In genomic region chr2:75981440-75982081, GRCm38 (mm10) we compare ENCODE assay signal across 8 mouse cellular contexts. TPM values are rescaled to one million over a fixed set of nuclear protein-coding genes. Genes with fewer than 3 reads are reported as not detected.
DNase-seq lines count a peak whose midpoint lies in the region; ATAC-seq and TF ChIP-seq lines count a peak whose summit lies in the region.
"Not testable (repeated sequence)": the region's sequence is repeated elsewhere in the genome, so short reads cannot be mapped to it uniquely, and the experiment has no call there.

Gene Ttc30a1, minus strand, starts transcription at chr2:75981967.

- peak; percentile 46; the same call in 1 of the 2 replicates for TF ChIP-seq EP300 in lung, postnatal 0 days (IDR thresholded peaks at IDR 0.05)

- peak within 1 kb of the TSS; percentile 40 for H3K4me3 ChIP-seq in hindbrain, embryonic 14.5 days (replicated peaks; ENCODE audit: low read length)
- H3K4me3 ChIP-seq in lung, postnatal 0 days (ENCODE audit: low read depth, low read length) = peak within 1 kb of the TSS; percentile 52

- H3K4me1 ChIP-seq in hindbrain, embryonic 14.5 days (replicated peaks; ENCODE audit: control insufficient read depth, insufficient read depth, low read length); lung, postnatal 0 days (ENCODE audit: insufficient read depth, low read depth, low read length): not testable (repeated sequence)

- not testable (repeated sequence) for TF ChIP-seq CTCF in lung, postnatal 0 days (IDR thresholded peaks at IDR 0.05)

- peak within 1 kb of the TSS; percentile 64 for H3K4me2 ChIP-seq in hindbrain, embryonic 14.5 days (replicated peaks)
- peak within 1 kb of the TSS; percentile 56 for H3K4me2 ChIP-seq in lung, postnatal 0 days (replicated peaks; ENCODE audit: low read depth, low read length)

- DNase-seq in WW6 (ENCODE audit: low read depth, low spot score) = peak; percentile 73
- peak; percentile 81 to 83 for DNase-seq in cerebellum, postnatal 25 days
- DNase-seq in frontal cortex, postnatal 36 days (ENCODE audit: low spot score in 2 of 2) = peak; percentile 76 to 86
- peak; percentile 90 for DNase-seq in hindbrain, embryonic 14.5 days (ENCODE audit: low spot score)
- DNase-seq in layer of hippocampus, postnatal 14 days (ENCODE audit: low spot score in 2 of 2) = peak; percentile 83 to 88
- peak; percentile 92 for DNase-seq in lung, postnatal 0 days (ENCODE audit: low spot score)
- DNase-seq in ovary, adult 18-20 months (ENCODE audit: low spot score) = peak; percentile 49
- DNase-seq in thymus, adult 18-20 months = peak; percentile 47 to 63

- ATAC-seq in hindbrain, embryonic 14.5 days (ENCODE audit: low FRiP score) = peak; percentile 68
- peak; percentile 77 for ATAC-seq in lung, postnatal 0 days

- H3K27ac ChIP-seq in hindbrain, embryonic 14.5 days = 0 out of 2 replicates have a peak within 1 kb of the TSS, but pooled peaks have one; percentile 33
- H3K27ac ChIP-seq in lung, postnatal 0 days (ENCODE audit: low read length) = not testable (repeated sequence)

- H3K36me3 ChIP-seq in hindbrain, embryonic 14.5 days (replicated peaks; ENCODE audit: control insufficient read depth, insufficient read depth); lung, postnatal 0 days (ENCODE audit: insufficient read depth, low read length): not testable (repeated sequence)

- not testable (repeated sequence) for H3K9me3 ChIP-seq in hindbrain, embryonic 14.5 days (ENCODE audit: control insufficient read depth, low read length); lung, postnatal 0 days (ENCODE audit: low read length)

- H3K9ac ChIP-seq in hindbrain, embryonic 14.5 days = peak within 1 kb of the TSS; percentile 53
- not testable (repeated sequence) for H3K9ac ChIP-seq in lung, postnatal 0 days (replicated peaks; ENCODE audit: low read depth)

- not testable (repeated sequence) for H3K27me3 ChIP-seq in hindbrain, embryonic 14.5 days (ENCODE audit: control insufficient read depth, insufficient read depth, low read length); lung, postnatal 0 days (replicated peaks; ENCODE audit: insufficient read depth, low read length)

- under 1% methylated on average over 26 of the region's 34 CpGs for WGBS in hindbrain, embryonic 14.5 days
- WGBS in lung, postnatal 0 days = 2% methylated on average over 28 of the region's 34 CpGs

RNA-seq across cellular contexts. Expression of gene Ttc30a1, which starts in this region (rescaled TPM):
- 8.7 and 9.2 TPM in 2 replicates for polyA plus RNA-seq in hindbrain, embryonic 14.5 days (2014; fragmentation: Nextera tagmentation; extraction: Ambion mirVana)
- 1 to 10 TPM; 2.9 TPM for total RNA-seq in layer of hippocampus, postnatal 14 days (2021)
- 2.8 and 3.9 TPM in 2 replicates for polyA plus RNA-seq in lung, postnatal 0 days (2015; fragmentation: Nextera tagmentation; extraction: Ambion mirVana)
